Mouse (Mus musculus): ENCODE measurements around the gene Gm11077. TPM values are rescaled to one million over a fixed set of nuclear protein-coding genes. Genes with fewer than 3 reads are reported as not detected.

Gm11077 gene
- not detected for polyA plus RNA-seq (2017; shearing (Covaris generic))

DNA sequence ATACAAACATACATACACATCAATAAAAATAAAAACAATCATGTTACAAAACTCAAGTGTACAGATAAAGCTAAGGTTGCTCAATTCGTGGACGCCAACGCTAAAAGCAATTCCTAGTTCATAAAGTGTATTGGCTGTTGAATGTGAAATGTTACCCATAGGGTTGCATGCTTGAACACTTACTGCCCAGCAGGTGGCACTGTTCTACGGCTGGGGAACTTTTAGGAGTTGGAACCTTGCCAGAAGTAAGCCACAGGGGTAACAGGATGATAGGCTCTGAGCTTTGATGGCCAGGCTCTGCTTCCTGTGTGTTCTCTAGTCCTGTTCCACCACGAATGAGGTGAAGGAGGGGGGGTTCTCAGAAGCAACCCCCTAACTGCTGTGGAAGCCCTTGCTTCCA lies at the start of gene Gm11077:
Gene Gm11077 (plus strand): TSS at position 13 of the 400 bp plus-strand sequence.

Other genes starting within 250 kb of the Gm11077 start
- 14.2 TPM for gene Aebp2, start 106.6 kb upstream of the Gm11077 start, polyA plus RNA-seq (2017; shearing (Covaris generic))